ENCODE assay signal across 14 mouse cellular contexts in genomic region chr6:83714221-83715123, GRCm38 (mm10). TPM values are rescaled to one million over a fixed set of nuclear protein-coding genes. Genes with fewer than 3 reads are reported as not detected.
DNase-seq lines count a peak whose midpoint lies in the region; ATAC-seq and TF ChIP-seq lines count a peak whose summit lies in the region.
"Had no signal": no experiment of that assay in that cellular context is flagged by ENCODE, and none has a peak within 500 bp of the region (broad histone marks: within the 10 kb centered on the region; RNA-seq: fewer than 3 reads in every experiment).

No protein-coding gene starts in this region.

- peaks cover 97% of the 10 kb centered on the region for H3K27me3 ChIP-seq in heart, embryonic 10.5 days (ENCODE audit: insufficient read depth, poor library complexity, severe bottlenecking)
- peaks cover 99% of the 10 kb centered on the region for H3K27me3 ChIP-seq in lung, embryonic 14.5 days (ENCODE audit: insufficient read depth, low read length)

- no peak for ATAC-seq in lung, embryonic 14.5 days (ENCODE audit: insufficient read depth)
- 0 out of 2 replicates have a peak, but pooled peaks have one; percentile 27 for ATAC-seq in common myeloid progenitor, adult 5-6 weeks (replicated peaks; ENCODE audit: low read depth, poor library complexity, severe bottlenecking)

- 0 out of 2 replicates have a peak overlapping the region, but pooled peaks have one; percentile 0 for H3K4me3 ChIP-seq in heart, embryonic 10.5 days
- H3K4me3 ChIP-seq in lung, embryonic 14.5 days (ENCODE audit: low read depth, low read length), result peak overlapping the region; percentile 2; the same call in 1 of the 2 replicates
- H3K4me3 ChIP-seq: embryonic facial prominence, embryonic 12.5 days; liver, embryonic 15.5 days; neural tube, embryonic 13.5 days had no signal

- DNase-seq in heart, embryonic 10.5 days (ENCODE audit: low spot score), result no peak
- no peak for DNase-seq in heart, adult 8-10 months (ENCODE audit: low spot score)
- DNase-seq in lung, embryonic 14.5 days, result peak; percentile 72
- DNase-seq in lung, postnatal 14 days, result no peak
- DNase-seq in heart, postnatal 4 days, result peak; percentile 52
- DNase-seq in thymus, postnatal 10 days (ENCODE audit: low spot score in 2 of 2), result no peak
- DNase-seq: adrenal gland, postnatal 36 days; gastrocnemius, postnatal 25 days had no signal

- peaks cover 30% of the 10 kb centered on the region for H3K4me1 ChIP-seq in heart, embryonic 10.5 days
- no peaks in the 10 kb centered on the region for H3K4me1 ChIP-seq in lung, embryonic 14.5 days (ENCODE audit: insufficient read depth)

- no peak for TF ChIP-seq CTCF in lung, embryonic 14.5 days (IDR thresholded peaks at IDR 0.05; ENCODE audit: low read depth)

- no peaks in the 10 kb centered on the region for H3K9me3 ChIP-seq in heart, embryonic 10.5 days
- no peaks in the 10 kb centered on the region for H3K9me3 ChIP-seq in lung, embryonic 14.5 days (ENCODE audit: low read depth, low read length)
- H3K9me3 ChIP-seq: embryonic facial prominence, embryonic 12.5 days; liver, embryonic 15.5 days; neural tube, embryonic 13.5 days had no signal

- H3K9ac ChIP-seq in lung, embryonic 14.5 days, result no peak overlapping the region
- H3K9ac ChIP-seq: embryonic facial prominence, embryonic 12.5 days; liver, embryonic 15.5 days; neural tube, embryonic 13.5 days had no signal

- under 1% methylated on average over 34 of the region's 34 CpGs for WGBS in heart, embryonic 10.5 days
- WGBS in lung, embryonic 14.5 days, result under 1% methylated on average over 34 of the region's 34 CpGs

- H3K4me2 ChIP-seq in lung, embryonic 14.5 days, result peak overlapping the region; percentile 7; the same call in 1 of the 2 replicates
- H3K4me2 ChIP-seq: embryonic facial prominence, embryonic 12.5 days; liver, embryonic 15.5 days; neural tube, embryonic 13.5 days had no signal

- no peaks in the 10 kb centered on the region for H3K36me3 ChIP-seq in heart, embryonic 10.5 days
- no peaks in the 10 kb centered on the region for H3K36me3 ChIP-seq in lung, embryonic 14.5 days (ENCODE audit: insufficient read depth)
- H3K36me3 ChIP-seq: embryonic facial prominence, embryonic 12.5 days; liver, embryonic 15.5 days; neural tube, embryonic 13.5 days had no signal

- H3K27ac ChIP-seq in heart, embryonic 10.5 days, result no peak overlapping the region
- no peak overlapping the region for H3K27ac ChIP-seq in lung, embryonic 14.5 days (ENCODE audit: low read depth)
- H3K27ac ChIP-seq: embryonic facial prominence, embryonic 12.5 days; liver, embryonic 15.5 days; neural tube, embryonic 13.5 days had no signal

RNA-seq across cellular contexts. Expression of gene Vax2, which starts 3.4 kb away (rescaled TPM):
- not detected in 2 replicates for polyA plus RNA-seq in heart, embryonic 10.5 days (2016; fragmentation: Nextera tagmentation; extraction: Ambion mirVana)
- total RNA-seq in heart, adult 8-10 months (2022), result not detected
- polyA plus RNA-seq in lung, embryonic 14.5 days (2014; fragmentation: Nextera tagmentation; extraction: Ambion mirVana), result not detected in 2 replicates
- not detected in 2 replicates for total RNA-seq in common myeloid progenitor, adult 5-6 weeks (2017)
- not detected for total RNA-seq in heart, postnatal 4 days (2021)
- total RNA-seq: adrenal gland, postnatal 36 days; gastrocnemius, postnatal 25 days had no signal
- polyA plus RNA-seq: large intestine, adult 2 months; liver, embryonic 15.5 days had no signal

RNA-seq across cellular contexts. Expression of gene Atp6v1b1, which starts 28.3 kb away (rescaled TPM):
- not detected in 2 replicates for polyA plus RNA-seq in heart, embryonic 10.5 days (2016; fragmentation: Nextera tagmentation; extraction: Ambion mirVana)
- total RNA-seq in heart, adult 8-10 months (2022), result under 1 TPM in 1 of 4 experiments, not detected in 3; 0.17 TPM
- polyA plus RNA-seq in lung, embryonic 14.5 days (2014; fragmentation: Nextera tagmentation; extraction: Ambion mirVana), result not detected in 2 replicates
- not detected in 2 replicates for total RNA-seq in common myeloid progenitor, adult 5-6 weeks (2017)
- total RNA-seq in heart, postnatal 4 days (2021), result not detected
- total RNA-seq: adrenal gland, postnatal 36 days; ES-E14; gastrocnemius, postnatal 25 days had no signal
- polyA plus RNA-seq: large intestine, adult 2 months; liver, embryonic 15.5 days; neural tube, embryonic 13.5 days had no signal

RNA-seq across cellular contexts. Expression of gene Cd207, which starts 36.8 kb away (rescaled TPM):
- not detected in 2 replicates for polyA plus RNA-seq in heart, embryonic 10.5 days (2016; fragmentation: Nextera tagmentation; extraction: Ambion mirVana)
- 1 to 10 TPM in 1 of 4 experiments, under 1 TPM in 3; 0.46 to 1.1 (median 0.75) TPM for total RNA-seq in heart, adult 8-10 months (2022)
- not detected in 2 replicates for polyA plus RNA-seq in lung, embryonic 14.5 days (2014; fragmentation: Nextera tagmentation; extraction: Ambion mirVana)
- not detected in 2 replicates for total RNA-seq in common myeloid progenitor, adult 5-6 weeks (2017)
- total RNA-seq in heart, postnatal 4 days (2021), result under 1 TPM; 0.56 to 0.88 TPM
- total RNA-seq: ES-E14; gastrocnemius, postnatal 25 days had no signal
- polyA plus RNA-seq: embryonic facial prominence, embryonic 12.5 days; large intestine, adult 2 months; neural tube, embryonic 13.5 days had no signal

RNA-seq across cellular contexts. Expression of gene Ankrd53, which starts 48.0 kb away (rescaled TPM):
- polyA plus RNA-seq in heart, embryonic 10.5 days (2016; fragmentation: Nextera tagmentation; extraction: Ambion mirVana), result 0.09 and 0.10 TPM in 2 replicates
- under 1 TPM in 1 of 4 experiments, not detected in 3; 0.22 TPM for total RNA-seq in heart, adult 8-10 months (2022)
- 0.21 TPM in 1 of 2 replicates, not detected in the other for polyA plus RNA-seq in lung, embryonic 14.5 days (2014; fragmentation: Nextera tagmentation; extraction: Ambion mirVana)
- total RNA-seq in common myeloid progenitor, adult 5-6 weeks (2017), result not detected in 2 replicates
- not detected for total RNA-seq in heart, postnatal 4 days (2021)
- total RNA-seq: adrenal gland, postnatal 36 days; gastrocnemius, postnatal 25 days had no signal
- polyA plus RNA-seq: large intestine, adult 2 months; liver, embryonic 15.5 days; neural tube, embryonic 13.5 days had no signal

RNA-seq across cellular contexts. Expression of gene Clec4f, which starts 58.5 kb away (rescaled TPM):
- polyA plus RNA-seq in heart, embryonic 10.5 days (2016; fragmentation: Nextera tagmentation; extraction: Ambion mirVana), result not detected in 2 replicates
- total RNA-seq in heart, adult 8-10 months (2022), result under 1 TPM; 0.25 to 0.57 (median 0.47) TPM
- not detected in 2 replicates for polyA plus RNA-seq in lung, embryonic 14.5 days (2014; fragmentation: Nextera tagmentation; extraction: Ambion mirVana)
- not detected in 2 replicates for total RNA-seq in common myeloid progenitor, adult 5-6 weeks (2017)
- not detected for total RNA-seq in heart, postnatal 4 days (2021)
- total RNA-seq: adrenal gland, postnatal 36 days; ES-E14; gastrocnemius, postnatal 25 days had no signal
- polyA plus RNA-seq: embryonic facial prominence, embryonic 12.5 days; large intestine, adult 2 months; neural tube, embryonic 13.5 days had no signal

Comparison
In these comparisons a context has a peak if more than half of its experiments do, and no peak if none do; other contexts are left out.
1. DNase-seq: peak in lung, embryonic 14.5 days (single experiment) and heart, postnatal 4 days (single experiment); none in heart, embryonic 10.5 days (single experiment), heart, adult 8-10 months (single experiment), lung, postnatal 14 days (single experiment) and thymus, postnatal 10 days (0 of 2).